28 mouse cellular contexts compared by ENCODE assay signal in genomic region chr17:47194463-47195012, GRCm38 (mm10).
A peak's percentile ranks its signal among the peaks of the same experiment; 100 is the strongest.
DNase-seq lines count a peak whose midpoint lies in the region; ATAC-seq and TF ChIP-seq lines count a peak whose summit lies in the region.
"Had no signal": no experiment of that assay in that cellular context is flagged by ENCODE, and none has a peak within 500 bp of the region (broad histone marks: within the 10 kb centered on the region; RNA-seq: fewer than 3 reads in every experiment).

No protein-coding gene starts in this region.

- H3K79me2 ChIP-seq in liver, adult 2 months (ENCODE audit: control insufficient read depth, insufficient read depth, low read length) = no peaks in the 10 kb centered on the region

- no peaks in the 10 kb centered on the region for H3K36me3 ChIP-seq in liver, adult 2 months (ENCODE audit: control insufficient read depth, insufficient read depth, low read length)
- no peaks in the 10 kb centered on the region for H3K36me3 ChIP-seq in liver, postnatal 0 days (replicated peaks; ENCODE audit: insufficient read depth, low read length)
- H3K36me3 ChIP-seq in G1E (replicated peaks) = peaks cover 12% of the 10 kb centered on the region
- H3K36me3 ChIP-seq: heart, embryonic 15.5 days; intestine, embryonic 15.5 days; liver, embryonic 15.5 days had no signal

- no peak overlapping the region for H3K4me3 ChIP-seq in liver, adult 2 months (ENCODE audit: insufficient read depth, low read depth, low read length)
- no peak overlapping the region for H3K4me3 ChIP-seq in liver, postnatal 0 days (ENCODE audit: low read depth, low read length)
- peak overlapping the region; percentile 70 for H3K4me3 ChIP-seq in G1E (ENCODE audit: low read depth, low read length)
- H3K4me3 ChIP-seq: forebrain, embryonic 13.5 days; heart, embryonic 10.5 days; heart, embryonic 15.5 days; hindbrain, embryonic 12.5 days; intestine, embryonic 15.5 days; liver, embryonic 15.5 days; lung, embryonic 15.5 days; midbrain, embryonic 13.5 days had no signal

- no peak overlapping the region for H3K9ac ChIP-seq in liver, adult 2 months (ENCODE audit: low read depth, low read length)
- H3K9ac ChIP-seq in liver, postnatal 0 days (replicated peaks) = no peak overlapping the region
- H3K9ac ChIP-seq: forebrain, embryonic 13.5 days; heart, embryonic 15.5 days; hindbrain, embryonic 12.5 days; intestine, embryonic 15.5 days; liver, embryonic 15.5 days; lung, embryonic 15.5 days; midbrain, embryonic 13.5 days had no signal

- TF ChIP-seq POLR2A in liver, adult 2 months (IDR thresholded peaks at IDR 0.05; ENCODE audit: extremely low read depth, insufficient read depth, low read length) = no peak

- TF ChIP-seq EP300 in liver, postnatal 0 days (IDR thresholded peaks at IDR 0.05; ENCODE audit: low read depth) = no peak

- no peak for TF ChIP-seq CTCF in liver, adult 2 months (IDR thresholded peaks at IDR 0.05; ENCODE audit: low read depth, low read length)
- TF ChIP-seq CTCF in liver, postnatal 0 days (IDR thresholded peaks at IDR 0.05; ENCODE audit: low read depth) = no peak
- no peak for TF ChIP-seq CTCF in G1E (IDR thresholded peaks at IDR 0.05; ENCODE audit: low read depth, low read length)

- ATAC-seq in liver, postnatal 0 days = no peak
- peak; percentile 89 for ATAC-seq in G1E (ENCODE audit: extremely low read depth, insufficient number of reproducible peaks, low FRiP score, poor library complexity, severe bottlenecking)
- ATAC-seq: forebrain, embryonic 13.5 days; hindbrain, postnatal 0 days; intestine, embryonic 15.5 days; midbrain, embryonic 13.5 days had no signal

- H3K27me3 ChIP-seq in liver, adult 2 months (ENCODE audit: control insufficient read depth, insufficient read depth, low read length) = no peaks in the 10 kb centered on the region
- H3K27me3 ChIP-seq in liver, postnatal 0 days (ENCODE audit: insufficient read depth, low read length) = no peaks in the 10 kb centered on the region
- peaks cover 5% of the 10 kb centered on the region for H3K27me3 ChIP-seq in G1E (ENCODE audit: insufficient read depth, low read length)
- H3K27me3 ChIP-seq: forebrain, embryonic 13.5 days; heart, embryonic 15.5 days; hindbrain, embryonic 12.5 days; intestine, embryonic 15.5 days; liver, embryonic 15.5 days; lung, embryonic 15.5 days; midbrain, embryonic 13.5 days had no signal

- no peak overlapping the region for H3K4me2 ChIP-seq in liver, postnatal 0 days (ENCODE audit: low read depth, low read length)
- H3K4me2 ChIP-seq: forebrain, embryonic 13.5 days; heart, embryonic 15.5 days; hindbrain, embryonic 12.5 days; intestine, embryonic 15.5 days; liver, embryonic 15.5 days; lung, embryonic 15.5 days; midbrain, embryonic 13.5 days had no signal

- WGBS in liver, adult 2 months = 93% methylated on average over 14 of the region's 14 CpGs
- WGBS in liver, postnatal 0 days (ENCODE audit: insufficient replicate concordance) = 82% methylated on average over 14 of the region's 14 CpGs

- DNase-seq in liver, adult 2 months (ENCODE audit: extremely low read depth, low read depth, low spot score) = peak; percentile 5
- DNase-seq in liver, postnatal 0 days = no peak
- DNase-seq in G1E (ENCODE audit: low spot score) (peak; percentile 52), ZHBTc4 (ENCODE audit: low read depth, low spot score) (peak; percentile 96)
- peak; percentile 47 for DNase-seq in testis, postnatal 14 days (ENCODE audit: low spot score)
- DNase-seq in kidney, adult 8-10 months = no peak
- no peak for DNase-seq in adrenal gland, postnatal 10 days
- no peak for DNase-seq in cerebellum, adult 11 months
- DNase-seq: adrenal gland, postnatal 25 days; cerebellum, adult 2 months; cerebellum, postnatal 25 days; gastrocnemius, postnatal 14 days; heart, adult 11 months; kidney, adult 2 months; kidney, postnatal 10 days; layer of hippocampus, postnatal 36 days; liver; retina, postnatal 1 day; right cerebral cortex, postnatal 25 days had no signal

- no peaks in the 10 kb centered on the region for H3K9me3 ChIP-seq in liver, postnatal 0 days (ENCODE audit: low read length)
- H3K9me3 ChIP-seq in G1E (replicated peaks) = no peaks in the 10 kb centered on the region
- H3K9me3 ChIP-seq: forebrain, embryonic 13.5 days; heart, embryonic 10.5 days; heart, embryonic 15.5 days; hindbrain, embryonic 12.5 days; intestine, embryonic 15.5 days; liver, embryonic 15.5 days; lung, embryonic 15.5 days had no signal

- H3K4me1 ChIP-seq in liver, adult 2 months (ENCODE audit: control insufficient read depth, insufficient read depth, low read length) = no peaks in the 10 kb centered on the region
- no peaks in the 10 kb centered on the region for H3K4me1 ChIP-seq in liver, postnatal 0 days (ENCODE audit: insufficient read depth)
- peaks cover 54% of the 10 kb centered on the region for H3K4me1 ChIP-seq in G1E (ENCODE audit: insufficient read depth, low read depth, low read length)
- H3K4me1 ChIP-seq: intestine, embryonic 15.5 days had no signal

- no peak overlapping the region for H3K27ac ChIP-seq in liver, adult 2 months (replicated peaks; ENCODE audit: insufficient read depth, low read depth, low read length)
- no peak overlapping the region for H3K27ac ChIP-seq in liver, postnatal 0 days (ENCODE audit: low read depth)
- H3K27ac ChIP-seq: forebrain, embryonic 13.5 days; heart, embryonic 10.5 days; heart, embryonic 15.5 days; hindbrain, embryonic 12.5 days; hindbrain, postnatal 0 days; intestine, embryonic 15.5 days; liver, embryonic 15.5 days; lung, embryonic 15.5 days; midbrain, embryonic 13.5 days had no signal

Comparison
In these comparisons a context has a peak if more than half of its experiments do, and no peak if none do; other contexts are left out.
1. DNase-seq: peak in liver, adult 2 months (single experiment), G1E (single experiment), ZHBTc4 (single experiment) and testis, postnatal 14 days (single experiment); none in liver, postnatal 0 days (single experiment), kidney, adult 8-10 months (0 of 2), adrenal gland, postnatal 10 days (single experiment) and cerebellum, adult 11 months (single experiment).